Mouse (Mus musculus) forebrain, postnatal 0 days (tissue): Measurements from ENCODE around the gene Tbccd1. TPM values are rescaled to one million over a fixed set of nuclear protein-coding genes. Genes with fewer than 3 reads are reported as not detected.
A peak's percentile ranks its signal among the peaks of the same experiment; 100 is the strongest.
"Not testable (repeated sequence)": the region's sequence is repeated elsewhere in the genome, so short reads cannot be mapped to it uniquely, and the experiment has no call there.

ENCODE experiments used
- ATAC-seq: fragments of 200-750 bp; cut with Nextera tagmentation; 2 replicates; pipeline ENCODE4 v1.8.0; 2017; ENCODE audit warnings: mild to moderate bottlenecking, moderate library complexity
- DNase-seq: peaks from one replicate; pipeline ENCODE4 v3.0.0-alpha.2; 2015
- H3K27ac ChIP-seq: fragments of 300-500 bp; sonication (generic); 2 replicates; pipeline ENCODE4 v1.5.1; 2014; ENCODE audit warnings: low read depth, mild to moderate bottlenecking, antibody characterized with exemption, low read length, moderate library complexity, mixed read lengths
- H3K27me3 ChIP-seq: fragments of 300-500 bp; sonication (generic); 2 replicates; pipeline ENCODE4 v1.6.1; 2014; ENCODE audit warnings: mild to moderate bottlenecking, low read length, mixed read lengths; ENCODE audit not compliant: insufficient read depth
- H3K36me3 ChIP-seq: fragments of 300-500 bp; sonication (generic); 2 replicates; pipeline ENCODE4 v1.6.1; 2014; ENCODE audit warnings: mild to moderate bottlenecking, moderate library complexity; ENCODE audit not compliant: insufficient read depth
- H3K4me1 ChIP-seq: fragments of 300-500 bp; sonication (generic); 2 replicates; pipeline ENCODE4 v1.6.1; 2014; ENCODE audit warnings: antibody characterized with exemption; ENCODE audit not compliant: insufficient read depth
- H3K4me2 ChIP-seq: fragments of 300-500 bp; sonication (generic); 2 replicates; pipeline ENCODE4 v1.6.1; 2014; ENCODE audit warnings: low read depth, mild to moderate bottlenecking, moderate library complexity
- H3K4me3 ChIP-seq: fragments of 300-500 bp; sonication (generic); 2 replicates; pipeline ENCODE4 v1.5.1; 2014; ENCODE audit warnings: low read depth, low read length, mixed read lengths
- H3K9ac ChIP-seq: fragments of 300-500 bp; sonication (generic); 2 replicates; pipeline ENCODE4 v1.6.1; 2014; ENCODE audit warnings: mild to moderate bottlenecking
- H3K9me3 ChIP-seq: fragments of 300-500 bp; sonication (generic); 2 replicates; pipeline ENCODE4 v1.6.1; 2016; ENCODE audit warnings: low read length
- CTCF ChIP-seq: sonication (generic); IDR thresholded peaks from 2 replicates; pipeline ENCODE4 v1.5.1; 2016; ENCODE audit warnings: antibody characterized with exemption, control low read depth, low read depth
- WGBS: fragments of 180-500 bp; shearing (Covaris S2); extraction: QIAGEN DNeasy Blood & Tissue Kit; methylation state at CpG from one replicate; pipeline ENCODE4 v1.1.7; 2014; 5-methylcytosine and 5-hydroxymethylcytosine counted together
- polyA plus RNA-seq: library from polyadenylated mRNA; unstranded; fragments of >200 nt; fragmentation: Nextera tagmentation; extraction: Ambion mirVana; gene quantifications from 2 replicates; pipeline ENCODE4 v1.2.1, GENCODE M21; 2015
- total RNA-seq: library from RNA; depleted of rRNA; stranded (reverse); fragments of >200 nt; gene quantifications from 2 replicates; pipeline ENCODE4 v1.2.3, GENCODE M21; 2014

The Tbccd1 gene
- total and polyA plus RNA-seq, 2 experiments from 2014 or later, result 14.9 to 18.0 TPM

DNA sequence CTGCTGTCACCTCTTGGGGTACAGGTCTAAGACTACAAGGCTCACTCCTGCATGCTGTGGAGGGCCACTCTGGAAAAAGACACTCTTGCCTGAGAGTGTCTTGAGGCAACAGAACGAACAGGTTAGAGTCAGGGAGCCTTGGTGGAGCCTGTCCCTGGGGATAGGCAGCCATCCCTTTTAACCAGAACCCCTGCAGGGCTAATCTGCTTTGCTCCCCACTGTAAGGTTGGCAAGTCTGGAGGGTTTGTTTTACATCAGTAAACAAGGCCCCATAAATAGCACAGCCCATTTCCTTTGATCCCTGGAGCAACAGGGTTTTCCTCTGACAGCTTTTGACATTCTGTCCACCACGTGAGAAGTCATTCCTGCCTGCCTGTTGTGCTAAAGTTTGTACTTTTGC, 66.2 kb downstream of the Tbccd1 start:
- H3K4me3 ChIP-seq, result no peak overlapping the region
- H3K27ac ChIP-seq, result no peak overlapping the region
- no peak for TF ChIP-seq CTCF
- H3K9ac ChIP-seq, result no peak overlapping the region
- no peak overlapping the region for H3K4me2 ChIP-seq
- no peaks in the 10 kb centered on the region for H3K4me1 ChIP-seq
- no peak for DNase-seq
- ATAC-seq, result no peak
- 10% methylated on average over 2 of the region's 2 CpGs for WGBS
- no peaks in the 10 kb centered on the region for H3K9me3 ChIP-seq
- H3K36me3 ChIP-seq, result no peaks in the 10 kb centered on the region
- no peaks in the 10 kb centered on the region for H3K27me3 ChIP-seq

DNA sequence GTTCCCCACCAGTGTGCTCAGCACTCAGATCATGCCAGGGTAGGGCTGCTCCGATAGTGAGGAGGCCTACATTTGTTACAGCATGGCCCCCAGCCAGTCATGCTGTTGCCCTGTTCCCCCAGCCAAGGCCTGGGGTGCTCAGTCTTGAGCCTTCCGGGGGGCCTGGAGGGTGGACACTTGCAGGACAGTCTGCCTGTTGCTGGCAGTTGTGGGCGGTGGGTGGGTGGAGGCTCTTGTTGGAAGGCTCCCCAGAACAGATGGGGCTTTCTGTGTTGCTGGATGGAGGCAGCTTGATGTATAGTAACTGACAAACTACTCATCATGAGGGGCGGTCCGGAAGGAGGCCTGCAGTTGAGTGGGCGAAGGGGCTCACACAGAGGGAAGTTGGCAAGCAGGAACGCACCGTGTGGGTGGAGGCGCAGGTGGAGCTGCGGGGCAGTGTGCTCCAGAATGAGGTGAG, 67.5 kb downstream of the Tbccd1 start:
- Histone ChIP-seq H3K9me3 (no peaks in the 10 kb centered on the region), H3K36me3 (no peaks in the 10 kb centered on the region), H3K4me2 (peak overlapping the region; percentile 21; the same call in 1 of the 2 replicates), H3K27ac (no peak overlapping the region), H3K4me3 (0 out of 2 replicates have a peak overlapping the region, but pooled peaks have one; percentile 1), H3K4me1 (no peaks in the 10 kb centered on the region), H3K9ac (no peak overlapping the region), H3K27me3 (no peaks in the 10 kb centered on the region)
- peak; percentile 53 for DNase-seq
- 48% methylated on average over 10 of the region's 10 CpGs for WGBS
- ATAC-seq, result peak; percentile 79
- TF ChIP-seq CTCF, result no peak

DNA sequence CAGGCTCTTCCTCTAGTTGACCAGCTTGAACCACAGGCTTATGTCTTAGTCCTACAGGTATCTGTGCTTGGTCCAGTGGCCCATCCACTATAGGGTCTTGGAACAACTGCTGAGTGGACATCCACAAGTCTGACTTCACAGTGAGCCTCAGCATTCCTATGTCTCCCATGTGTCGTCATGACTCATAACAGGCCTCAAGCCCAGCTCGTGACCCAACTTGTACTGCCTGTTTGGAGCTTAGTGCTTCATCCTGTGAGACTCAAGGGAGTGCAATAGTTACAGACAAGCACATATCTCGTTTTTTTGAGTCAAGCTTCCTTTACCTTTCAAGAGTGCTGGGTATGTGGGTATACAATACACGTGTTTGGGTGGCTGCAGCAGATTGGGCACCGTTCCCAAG, 74.8 kb downstream of the Tbccd1 start:
- no peak overlapping the region for H3K9ac ChIP-seq
- no peak for TF ChIP-seq CTCF
- no peaks in the 10 kb centered on the region for H3K9me3 ChIP-seq

DNA sequence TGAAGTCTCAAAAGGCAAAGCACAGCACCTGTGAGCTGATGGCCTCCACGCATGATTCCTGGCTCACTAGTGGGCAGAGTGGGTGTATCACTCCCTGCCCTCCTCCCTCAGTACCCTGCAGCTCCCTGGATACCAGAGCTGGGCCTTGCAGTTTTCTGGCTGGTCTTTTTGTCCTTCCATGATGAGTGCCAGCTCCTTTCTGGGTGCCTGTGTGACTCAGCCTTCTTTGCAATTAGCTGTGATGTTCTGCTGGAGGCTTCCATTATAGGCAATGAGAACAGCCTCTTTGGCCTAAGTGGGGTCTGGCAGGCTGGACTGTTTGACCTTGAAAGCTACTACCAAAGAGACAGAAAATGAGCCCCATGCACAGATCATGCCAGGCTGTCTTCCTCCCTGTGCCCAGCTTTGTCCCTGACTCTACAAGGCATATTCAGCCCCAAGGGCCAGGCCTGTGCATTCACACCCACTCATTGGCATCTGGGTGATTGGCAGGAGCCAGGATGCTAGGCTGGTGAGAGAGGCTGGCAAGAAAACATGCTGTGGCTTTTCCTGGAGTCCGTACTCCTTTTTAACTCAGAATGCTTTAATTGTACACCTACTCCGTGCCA, 78.1 kb downstream of the Tbccd1 start:
- ATAC-seq, result peak; percentile 53; the same call in 1 of the 2 replicates
- H3K9me3 ChIP-seq, result no peaks in the 10 kb centered on the region
- H3K4me1 ChIP-seq, result no peaks in the 10 kb centered on the region
- 63% methylated on average over 3 of the region's 3 CpGs for WGBS
- no peak overlapping the region for H3K4me3 ChIP-seq
- no peak overlapping the region for H3K27ac ChIP-seq
- no peaks in the 10 kb centered on the region for H3K36me3 ChIP-seq
- no peak overlapping the region for H3K9ac ChIP-seq
- DNase-seq, result no peak
- no peaks in the 10 kb centered on the region for H3K27me3 ChIP-seq
- H3K4me2 ChIP-seq, result no peak overlapping the region
- TF ChIP-seq CTCF, result no peak

More for the DNA sequence above, 74.8 kb downstream of the Tbccd1 start:
- Histone ChIP-seq H3K4me2 (no peak overlapping the region), H3K4me1 (no peaks in the 10 kb centered on the region), H3K27me3 (no peaks in the 10 kb centered on the region), H3K36me3 (no peaks in the 10 kb centered on the region), H3K27ac (no peak overlapping the region), H3K4me3 (no peak overlapping the region)
- ATAC-seq, result no peak
- 74% methylated on average over 5 of the region's 5 CpGs for WGBS
- no peak for DNase-seq

DNA sequence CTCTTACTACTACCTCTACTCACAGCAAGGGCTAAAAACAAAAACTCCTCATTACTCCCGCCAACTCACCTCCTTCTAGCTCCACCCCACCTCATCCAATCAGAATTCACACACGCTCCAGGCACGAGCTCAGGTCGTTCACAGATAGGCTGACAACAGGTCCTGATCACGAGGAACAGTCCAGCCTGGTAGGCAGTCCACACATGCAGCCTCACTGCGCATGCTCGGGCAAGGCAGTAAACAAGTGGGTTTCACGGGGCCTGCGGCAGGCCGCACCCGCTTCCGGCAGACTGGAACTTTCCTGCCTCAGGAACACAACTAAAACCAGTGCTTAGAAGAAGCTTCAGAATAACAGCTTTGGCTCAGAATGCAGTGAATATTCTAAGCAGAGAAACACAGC, 79.2 kb downstream of the Tbccd1 start:
- 95% methylated on average over 12 of the region's 12 CpGs for WGBS
- H3K4me2 ChIP-seq, H3K27me3 ChIP-seq, H3K9me3 ChIP-seq, ATAC-seq, DNase-seq, H3K9ac ChIP-seq, H3K27ac ChIP-seq, H3K4me3 ChIP-seq, H3K4me1 ChIP-seq, H3K36me3 ChIP-seq: not testable (repeated sequence)

DNA sequence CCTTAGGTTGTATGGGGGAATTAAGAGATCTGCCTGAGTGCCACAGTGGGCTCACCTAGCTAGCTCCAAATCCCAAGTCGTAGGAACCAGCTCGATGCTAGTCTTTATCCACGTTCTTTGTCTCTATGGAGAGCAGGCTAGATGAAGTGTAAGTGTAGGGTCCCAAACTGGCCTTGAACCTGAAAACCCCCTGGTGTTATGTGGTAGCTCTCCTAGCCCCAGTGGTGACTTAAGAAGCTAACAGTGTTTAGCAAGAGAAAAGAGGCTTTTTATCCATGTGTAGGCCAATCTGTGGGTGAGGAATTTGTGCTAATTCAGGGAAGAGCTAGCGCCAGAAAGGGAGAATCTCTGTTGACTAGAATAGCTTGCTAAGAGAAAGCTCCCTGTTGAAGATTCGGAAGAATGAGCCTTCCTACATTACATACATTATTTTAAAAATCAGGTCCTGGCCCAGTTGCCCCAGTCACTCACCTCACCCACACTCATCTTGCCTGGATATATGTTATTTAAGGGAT, 81.9 kb downstream of the Tbccd1 start:
- Histone ChIP-seq H3K4me1 (no peaks in the 10 kb centered on the region), H3K4me3 (no peak overlapping the region), H3K9ac (no peak overlapping the region), H3K36me3 (no peaks in the 10 kb centered on the region), H3K27ac (no peak overlapping the region), H3K27me3 (no peaks in the 10 kb centered on the region), H3K9me3 (no peaks in the 10 kb centered on the region), H3K4me2 (no peak overlapping the region)
- no peak for TF ChIP-seq CTCF
- no peak for DNase-seq
- ATAC-seq, result no peak
- 66% methylated on average over 5 of the region's 5 CpGs for WGBS

DNA sequence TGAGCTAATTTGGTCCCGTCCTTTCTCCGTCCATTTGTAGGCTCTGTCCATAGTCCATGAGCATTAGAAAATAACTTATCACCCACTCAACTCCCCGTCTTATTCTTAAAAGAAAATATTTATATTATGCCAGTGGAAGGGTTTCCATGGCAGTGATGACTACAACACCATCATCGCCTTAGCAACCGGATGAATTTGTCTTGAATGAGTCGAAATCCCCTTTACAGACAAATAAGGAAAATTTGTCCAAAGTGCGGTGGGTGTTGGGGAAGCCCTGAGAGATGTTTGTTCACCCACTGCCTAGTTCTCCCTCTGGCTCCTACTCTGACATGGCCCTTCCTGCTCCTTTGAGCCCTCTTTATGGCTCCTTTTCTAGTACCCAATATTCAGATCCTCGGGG, 88.8 kb downstream of the Tbccd1 start:
- no peaks in the 10 kb centered on the region for H3K36me3 ChIP-seq
- peaks cover 10% of the 10 kb centered on the region for H3K4me1 ChIP-seq
- no peak overlapping the region for H3K4me2 ChIP-seq
- no peak for TF ChIP-seq CTCF
- no peaks in the 10 kb centered on the region for H3K27me3 ChIP-seq
- H3K9ac ChIP-seq, result no peak overlapping the region
- WGBS, result 67% methylated on average over 8 of the region's 8 CpGs
- H3K4me3 ChIP-seq, result no peak overlapping the region
- H3K27ac ChIP-seq, result no peak overlapping the region
- no peaks in the 10 kb centered on the region for H3K9me3 ChIP-seq
- DNase-seq (peak; percentile 59), ATAC-seq (peak; percentile 52)
